Mouse (Mus musculus): Measurements from ENCODE around the gene Izumo4.

DNA sequence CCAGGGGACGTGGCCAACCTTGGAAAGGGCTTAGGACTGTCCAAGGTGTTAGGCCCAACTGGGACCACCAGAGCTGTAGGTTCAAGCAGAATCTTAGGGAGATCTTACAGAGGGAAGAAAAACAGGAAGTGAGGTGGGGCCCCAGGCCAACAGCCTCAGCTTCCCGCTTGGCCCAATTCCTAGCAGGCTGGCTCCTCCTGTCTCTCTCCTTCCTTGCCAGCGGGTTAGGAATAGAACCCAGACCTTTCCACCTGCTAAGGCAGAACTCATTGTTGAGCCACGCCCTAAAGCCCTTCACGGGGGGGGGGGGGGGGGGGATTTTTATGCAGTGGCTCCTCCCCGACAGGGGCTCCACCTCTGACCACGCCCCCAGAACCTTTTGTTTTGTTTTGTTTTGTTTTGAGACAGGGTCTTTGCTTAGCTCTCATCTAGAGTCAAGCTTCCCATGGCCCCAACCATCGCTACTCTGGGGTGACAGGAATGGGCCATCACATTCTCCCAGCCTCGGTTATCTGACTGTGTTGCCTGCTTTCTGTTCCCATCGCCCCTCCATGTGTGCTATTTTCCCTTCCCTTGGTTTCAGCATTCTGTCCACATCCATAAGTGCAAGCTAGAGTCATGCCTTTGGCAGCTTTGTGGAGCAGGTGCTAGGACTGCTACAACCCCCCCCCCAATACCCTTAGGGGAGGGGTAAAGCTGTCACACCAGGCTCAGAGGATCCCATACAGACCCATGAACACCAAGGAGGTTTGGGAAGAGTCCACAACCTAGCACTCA is 23.2 kb upstream of the Izumo4 start:
- TF ChIP-seq CTCF (IDR thresholded peaks at IDR 0.05) (no peak), EP300 (IDR thresholded peaks at IDR 0.05) (peak; percentile 62)

Data from lung, postnatal 0 days (tissue).